Mouse (Mus musculus) MEL (cell line): Measurements from ENCODE around the gene Gm20696. TPM values are rescaled to one million over a fixed set of nuclear protein-coding genes. Genes with fewer than 3 reads are reported as not detected.

ENCODE experiments used
- DNase-seq: peaks from one replicate; pipeline ENCODE4 v3.0.0; 2011; ENCODE audit warnings: low read depth, low spot score
- H3K27ac ChIP-seq: 2 replicates; pipeline ENCODE4 v1.5.1; 2012; ENCODE audit warnings: low read depth, mild to moderate bottlenecking, control low read depth, low read length, moderate library complexity; ENCODE audit not compliant: control insufficient read depth
- H3K27me3 ChIP-seq, 2 experiments: fragments of 150-350 bp in 1 of 2; sonication (generic) in 1 of 2; 2 replicates each; pipeline ENCODE4 v1.6.1; 2012; ENCODE audit warnings: low read length in 2 of 2, mild to moderate bottlenecking in 2 of 2, improper control_type of control experiment in 1 of 2, moderate library complexity in 1 of 2; ENCODE audit not compliant: insufficient read depth in 2 of 2, control insufficient read depth in 1 of 2
- H3K36me3 ChIP-seq, 2 experiments: 2 replicates each; pipeline ENCODE4 v1.6.1; 2012 to 2014; ENCODE audit warnings: low read length in 2 of 2, improper control_type of control experiment in 1 of 2, inconsistent platforms in 1 of 2, mild to moderate bottlenecking in 1 of 2; ENCODE audit not compliant: insufficient read depth in 2 of 2, control insufficient read depth in 1 of 2
- H3K4me1 ChIP-seq, 2 experiments: fragments of 150-350 bp in 1 of 2; sonication (generic) in 1 of 2; 2 replicates each; pipeline ENCODE4 v1.6.1; 2012; ENCODE audit warnings: low read length in 2 of 2, improper control_type of control experiment in 1 of 2, mild to moderate bottlenecking in 1 of 2; ENCODE audit not compliant: insufficient read depth in 2 of 2, control insufficient read depth in 1 of 2
- H3K4me3 ChIP-seq, 2 experiments: fragments of 150-350 bp in 1 of 2; sonication (generic) in 1 of 2; 2 replicates each; pipeline ENCODE4 v1.5.1; 2012; ENCODE audit warnings: low read depth in 2 of 2, low read length in 2 of 2, mild to moderate bottlenecking in 2 of 2, moderate library complexity in 2 of 2, control low read depth in 1 of 2, improper control_type of control experiment in 1 of 2; ENCODE audit not compliant: control insufficient read depth in 1 of 2, insufficient read depth in 1 of 2
- H3K79me2 ChIP-seq: 2 replicates; pipeline ENCODE4 v1.6.1; 2012; ENCODE audit warnings: mild to moderate bottlenecking, low read length, moderate library complexity; ENCODE audit not compliant: control insufficient read depth, poor library complexity, insufficient read depth
- H3K9ac ChIP-seq: 2 replicates; pipeline ENCODE4 v1.6.1; 2012; ENCODE audit warnings: low read depth, mild to moderate bottlenecking, control low read depth, low read length, moderate library complexity; ENCODE audit not compliant: control insufficient read depth, poor library complexity, severe bottlenecking
- H3K9me3 ChIP-seq: fragments of 150-350 bp; sonication (generic); replicated peaks from 2 replicates; pipeline ENCODE4 v1.6.1; 2012; ENCODE audit warnings: mild to moderate bottlenecking, low read length, improper control_type of control experiment, moderate library complexity; ENCODE audit not compliant: insufficient read depth
- CHD1 ChIP-seq: IDR thresholded peaks from 2 replicates; pipeline ENCODE4 v1.6.1; 2012; ENCODE audit warnings: low read depth, mild to moderate bottlenecking, inconsistent platforms, low read length, improper control_type of control experiment
- E2F4 ChIP-seq: IDR thresholded peaks from 2 replicates; pipeline ENCODE4 v1.6.1; 2011; ENCODE audit warnings: low read depth, low read length, improper control_type of control experiment, borderline replicate concordance
- GATA1 ChIP-seq: IDR thresholded peaks from 2 replicates; pipeline ENCODE4 v1.6.1; 2011; ENCODE audit warnings: low read depth, low read length, improper control_type of control experiment
- HCFC1 ChIP-seq: IDR thresholded peaks from 2 replicates; pipeline ENCODE4 v1.6.1; 2012; ENCODE audit warnings: low read depth, mild to moderate bottlenecking, inconsistent platforms, low read length, improper control_type of control experiment, moderate library complexity
- MAX ChIP-seq: IDR thresholded peaks from 2 replicates; pipeline ENCODE4 v1.6.1; 2011; ENCODE audit warnings: low read length, improper control_type of control experiment
- POLR2A ChIP-seq, 2 experiments: IDR thresholded peaks; 2 replicates each; pipeline ENCODE4 v1.6.1; 2011 to 2012; ENCODE audit warnings: low read length in 2 of 2, mild to moderate bottlenecking in 2 of 2, control low read depth in 1 of 2, improper control_type of control experiment in 1 of 2, low read depth in 1 of 2, moderate library complexity in 1 of 2; ENCODE audit not compliant: control insufficient read depth in 1 of 2, insufficient read depth in 1 of 2, poor library complexity in 1 of 2
- RCOR1 ChIP-seq: IDR thresholded peaks from 2 replicates; pipeline ENCODE4 v1.6.1; 2012; ENCODE audit warnings: low read depth, mild to moderate bottlenecking, inconsistent platforms, low read length, improper control_type of control experiment
- SMC3 ChIP-seq: IDR thresholded peaks from 2 replicates; pipeline ENCODE4 v1.6.1; 2011; ENCODE audit warnings: low read depth, low read length, improper control_type of control experiment
- TAL1 ChIP-seq: IDR thresholded peaks from 2 replicates; pipeline ENCODE4 v1.6.1; 2012; ENCODE audit warnings: mild to moderate bottlenecking, inconsistent platforms, low read length, moderate library complexity, mixed read lengths
- TCF12 ChIP-seq: IDR thresholded peaks from 2 replicates; pipeline ENCODE4 v1.6.1; 2014; ENCODE audit warnings: low read depth, mild to moderate bottlenecking, inconsistent platforms, low read length, improper control_type of control experiment, moderate library complexity
- ZC3H11A ChIP-seq: IDR thresholded peaks from 2 replicates; pipeline ENCODE4 v1.6.1; 2012; ENCODE audit warnings: low read depth, mild to moderate bottlenecking, inconsistent platforms, low read length, improper control_type of control experiment
- ZKSCAN1 ChIP-seq: IDR thresholded peaks from 2 replicates; pipeline ENCODE4 v1.6.1; 2012; ENCODE audit warnings: low read depth, mild to moderate bottlenecking, inconsistent platforms, low read length, improper control_type of control experiment, moderate library complexity
- ZNF384 ChIP-seq: IDR thresholded peaks from 2 replicates; pipeline ENCODE4 v1.6.1; 2012; ENCODE audit warnings: low read depth, mild to moderate bottlenecking, inconsistent platforms, low read length, improper control_type of control experiment
- polyA plus RNA-seq, 2 experiments: library from polyadenylated mRNA; stranded (reverse) in 1 of 2; unstranded in 1 of 2; fragments of >175 nt in 1 of 2; fragments of >200 nt in 1 of 2; gene quantifications; 2 replicates each; pipeline versions ENCODE4 v1.2.1 to v1.2.4; 2012; ENCODE audit warnings: low replicate concordance in 2 of 2, low read depth in 1 of 2; ENCODE audit not compliant: insufficient read length in 2 of 2, insufficient read depth in 1 of 2, missing spikeins in 1 of 2
- total RNA-seq: library from RNA; depleted of rRNA; stranded (reverse); fragments of 300-350 nt; gene quantifications from 2 replicates; pipeline ENCODE4 v1.2.3, GENCODE M21; 2012

Gm20696 gene
- total and polyA plus RNA-seq, 3 experiments: 0.07 to 0.39 TPM; not detected in 1

GRCm38 (mm10) chr6:99564766-99565165 lies 101.8 kb downstream of the Gm20696 start:
- no peak for DNase-seq
- no peaks in the 10 kb centered on the region for H3K4me1 ChIP-seq
- no peak overlapping the region for H3K27ac ChIP-seq

GRCm38 (mm10) chr6:99556950-99557349 lies 109.6 kb downstream of the Gm20696 start:
- H3K9me3 ChIP-seq: no peaks in the 10 kb centered on the region
- no peak overlapping the region for H3K9ac ChIP-seq
- no peak for TF ChIP-seq SMC3
- H3K36me3 ChIP-seq: no peaks in the 10 kb centered on the region
- no peak overlapping the region for H3K4me3 ChIP-seq
- no peaks in the 10 kb centered on the region for H3K79me2 ChIP-seq
- H3K27ac ChIP-seq: no peak overlapping the region
- H3K27me3 ChIP-seq: no peaks in the 10 kb centered on the region; a peak in 3 of 4 replicates
- no peaks in the 10 kb centered on the region for H3K4me1 ChIP-seq
- no peak for DNase-seq

More at GRCm38 (mm10) chr6:99564766-99565165, 101.8 kb downstream of the Gm20696 start:
- TF ChIP-seq TAL1: no peak
- no peak for TF ChIP-seq ZNF384
- no peak for TF ChIP-seq POLR2A (IDR thresholded peaks at IDR 0.05; ENCODE audit: control insufficient read depth in 1 of 2, insufficient read depth in 1 of 2, low read depth in 1 of 2, low read length in 2 of 2, poor library complexity in 1 of 2)
- no peak for TF ChIP-seq CHD1
- no peak for TF ChIP-seq HCFC1
- TF ChIP-seq SMC3: no peak
- no peak for TF ChIP-seq ZC3H11A
- TF ChIP-seq MAX: no peak
- Histone ChIP-seq H3K27me3 (no peaks in the 10 kb centered on the region), H3K4me3 (no peak overlapping the region), H3K9ac (no peak overlapping the region), H3K79me2 (no peaks in the 10 kb centered on the region), H3K9me3 (no peaks in the 10 kb centered on the region), H3K36me3 (no peaks in the 10 kb centered on the region)

GRCm38 (mm10) chr6:99552816-99553215 lies 113.8 kb downstream of the Gm20696 start:
- no peaks in the 10 kb centered on the region for H3K79me2 ChIP-seq
- no peaks in the 10 kb centered on the region for H3K4me1 ChIP-seq
- H3K27ac ChIP-seq: no peak overlapping the region
- no peak for DNase-seq
- no peak overlapping the region for H3K9ac ChIP-seq
- H3K4me3 ChIP-seq: no peak overlapping the region
- H3K27me3 ChIP-seq: no peaks in the 10 kb centered on the region; a peak in 3 of 4 replicates
- TF ChIP-seq GATA1: no peak
- TF ChIP-seq E2F4: no peak
- no peak for TF ChIP-seq RCOR1
- TF ChIP-seq TCF12: no peak
- TF ChIP-seq ZNF384: no peak
- TF ChIP-seq ZKSCAN1: no peak
- TF ChIP-seq, all 39 proteins: peak for 0
- Histone ChIP-seq H3K36me3 (no peaks in the 10 kb centered on the region), H3K9me3 (no peaks in the 10 kb centered on the region)
